Mouse (Mus musculus): ENCODE results near the gene Fcgr1. TPM values are rescaled to one million over a fixed set of nuclear protein-coding genes. Genes with fewer than 3 reads are reported as not detected.

The Fcgr1 gene
- polyA plus RNA-seq, 1 experiment from 2014 or later, result 1.9 TPM

DNA sequence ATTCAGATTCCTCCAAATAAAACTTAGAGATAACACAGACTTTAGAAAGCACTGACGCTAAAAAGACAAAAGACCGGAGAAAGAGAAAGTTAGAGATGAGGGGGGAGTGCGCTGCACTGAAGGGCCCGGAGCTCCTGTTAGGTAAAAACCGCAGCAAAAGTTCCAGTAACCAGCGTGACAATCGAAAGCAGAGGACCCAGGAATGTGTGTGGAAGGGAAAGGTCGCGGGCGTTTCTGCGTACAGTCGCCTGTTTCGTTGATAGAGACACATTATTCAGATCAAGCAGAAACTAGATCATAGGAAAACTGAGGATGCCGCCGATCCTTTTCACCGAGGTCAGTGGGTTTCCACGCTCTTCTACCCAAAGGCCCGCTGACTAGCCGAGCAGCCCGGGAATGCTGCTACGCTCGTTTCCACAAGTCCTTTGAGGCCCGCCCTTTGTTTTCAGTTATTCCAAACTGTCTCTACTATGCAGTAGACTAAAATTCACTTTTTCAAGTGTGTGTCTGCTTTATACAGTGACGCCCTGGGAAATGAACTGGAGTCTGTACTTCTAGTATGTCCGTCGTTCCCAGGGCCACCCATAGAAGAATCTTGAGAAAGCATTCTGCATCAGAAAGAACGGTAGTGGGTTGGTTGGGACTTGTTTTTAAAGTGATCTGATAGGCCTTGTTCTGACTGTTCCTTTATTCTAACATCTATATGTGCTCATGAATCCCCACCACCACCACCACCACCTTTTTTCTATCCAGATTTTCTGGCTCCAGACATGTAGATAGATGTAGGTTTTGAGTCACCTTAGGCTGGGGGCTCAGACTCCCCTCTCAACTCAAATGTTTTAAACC lies 30.0 kb downstream of the Fcgr1 start:
- peak overlapping the region; percentile 99 for H3K27ac ChIP-seq
- H3K4me1 ChIP-seq (replicated peaks), result peaks cover 47% of the 10 kb centered on the region
- DNase-seq (ENCODE audit: low spot score), result peak; percentile 61
- peak overlapping the region; percentile 65 for H3K4me3 ChIP-seq
- no peaks in the 10 kb centered on the region for H3K36me3 ChIP-seq
- WGBS, result 8% methylated on average over 27 of the region's 27 CpGs
- no peaks in the 10 kb centered on the region for H3K27me3 ChIP-seq (ENCODE audit: insufficient read depth, poor library complexity, severe bottlenecking)
- H3K9me3 ChIP-seq, result no peaks in the 10 kb centered on the region

DNA sequence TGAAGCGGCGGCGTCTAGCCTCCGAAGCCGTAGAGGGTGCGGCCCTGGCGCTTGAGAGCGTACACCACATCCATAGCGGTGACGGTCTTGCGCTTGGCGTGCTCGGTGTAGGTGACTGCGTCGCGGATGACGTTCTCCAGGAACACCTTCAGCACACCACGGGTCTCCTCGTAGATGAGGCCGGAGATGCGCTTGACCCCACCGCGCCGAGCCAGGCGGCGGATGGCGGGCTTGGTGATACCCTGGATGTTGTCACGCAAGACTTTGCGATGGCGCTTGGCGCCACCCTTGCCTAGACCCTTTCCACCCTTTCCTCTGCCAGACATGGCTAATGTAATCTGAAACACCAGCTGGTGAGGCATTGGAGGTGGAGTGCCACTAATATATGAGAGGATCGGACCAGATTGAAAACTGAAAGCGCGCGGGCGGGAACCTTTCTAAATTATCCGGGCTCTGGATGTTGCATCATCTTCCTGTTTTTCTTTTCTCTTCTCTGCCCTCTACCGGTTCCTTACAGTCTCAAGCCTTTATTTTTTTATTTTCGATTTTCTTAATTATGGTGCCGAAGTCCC lies 30.7 kb downstream of the Fcgr1 start, which contains the start of gene Hist2h4:
Hist2h4 (minus strand) TSS at position 333 of the 572 bp plus-strand sequence.
- Histone ChIP-seq H3K9me3 (no peaks in the 10 kb centered on the region), H3K36me3 (no peaks in the 10 kb centered on the region), H3K4me3 (peak within 1 kb of the TSS; percentile 65), H3K27me3 (ENCODE audit: insufficient read depth, poor library complexity, severe bottlenecking) (no peaks in the 10 kb centered on the region), H3K4me1 (replicated peaks) (peaks cover 45% of the 10 kb centered on the region), H3K27ac (peak within 1 kb of the TSS; percentile 99)
- peak; percentile 95 for DNase-seq (ENCODE audit: low spot score)
- WGBS, result under 1% methylated on average over 40 of the region's 40 CpGs

DNA sequence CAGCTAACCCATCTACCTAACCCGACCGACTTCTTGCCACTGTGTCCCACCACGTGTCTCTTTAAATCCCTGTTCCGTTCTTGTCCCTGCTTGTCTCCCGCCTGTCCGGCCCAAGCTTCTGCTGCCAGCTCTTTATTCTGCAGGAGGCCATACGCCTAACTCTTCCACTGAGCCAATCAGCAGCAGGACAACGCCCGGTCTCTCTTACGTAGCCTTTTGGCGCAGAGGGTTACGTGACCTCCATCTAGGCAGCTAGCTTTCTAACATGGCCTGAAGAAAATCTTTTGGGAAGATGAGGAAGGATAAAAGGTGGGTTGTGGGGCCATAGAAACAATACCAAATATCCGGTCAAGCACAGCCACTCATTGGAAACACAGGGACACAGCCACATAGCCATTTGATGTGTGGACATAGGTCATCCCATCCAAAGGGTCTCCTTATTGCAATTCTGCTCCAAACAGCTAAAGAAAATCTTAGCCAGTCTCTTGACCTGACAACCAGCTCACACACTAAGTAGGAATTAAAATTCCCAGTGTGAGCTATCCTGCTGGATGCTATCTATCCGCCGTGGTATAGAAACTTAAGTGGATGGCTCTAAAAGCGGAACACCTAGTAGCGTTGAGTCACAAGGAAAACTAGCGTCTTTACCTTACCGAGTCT lies 31.4 kb downstream of the Fcgr1 start:
- DNase-seq (ENCODE audit: low spot score), result peak; percentile 87
- H3K27ac ChIP-seq, result peak overlapping the region; percentile 99
- H3K9me3 ChIP-seq, result no peaks in the 10 kb centered on the region
- 2% methylated on average over 19 of the region's 19 CpGs for WGBS
- H3K4me3 ChIP-seq, result peak overlapping the region; percentile 65
- H3K36me3 ChIP-seq, result no peaks in the 10 kb centered on the region
- peaks cover 38% of the 10 kb centered on the region for H3K4me1 ChIP-seq (replicated peaks)
- no peaks in the 10 kb centered on the region for H3K27me3 ChIP-seq (ENCODE audit: insufficient read depth, poor library complexity, severe bottlenecking)

DNA sequence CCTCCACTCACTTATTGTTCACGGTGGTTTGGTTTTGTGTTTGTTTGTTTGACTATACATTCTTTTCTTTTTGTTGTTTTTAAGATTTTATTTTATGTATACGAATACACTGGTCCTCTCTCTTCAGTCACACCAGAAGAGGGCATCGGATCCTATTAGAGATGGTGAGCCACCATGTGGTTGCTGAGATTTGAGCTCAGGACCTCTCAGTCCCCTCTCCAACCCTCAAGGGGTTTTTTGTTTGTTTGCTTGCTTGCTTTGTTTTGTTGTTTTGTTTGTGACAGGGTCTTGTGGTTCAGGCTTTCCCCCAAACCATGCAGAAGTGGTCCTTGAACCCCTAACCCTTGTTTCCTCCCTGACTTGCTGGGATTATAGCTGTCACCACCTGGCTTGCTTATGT lies 32.1 kb downstream of the Fcgr1 start:
- H3K4me1 ChIP-seq (replicated peaks), result peaks cover 34% of the 10 kb centered on the region
- 50% methylated on average over 3 of the region's 3 CpGs for WGBS
- no peaks in the 10 kb centered on the region for H3K9me3 ChIP-seq
- no peak for DNase-seq (ENCODE audit: low spot score)
- H3K4me3 ChIP-seq, result peak overlapping the region; percentile 65
- no peaks in the 10 kb centered on the region for H3K36me3 ChIP-seq
- peak overlapping the region; percentile 99 for H3K27ac ChIP-seq
- H3K27me3 ChIP-seq (ENCODE audit: insufficient read depth, poor library complexity, severe bottlenecking), result no peaks in the 10 kb centered on the region

DNA sequence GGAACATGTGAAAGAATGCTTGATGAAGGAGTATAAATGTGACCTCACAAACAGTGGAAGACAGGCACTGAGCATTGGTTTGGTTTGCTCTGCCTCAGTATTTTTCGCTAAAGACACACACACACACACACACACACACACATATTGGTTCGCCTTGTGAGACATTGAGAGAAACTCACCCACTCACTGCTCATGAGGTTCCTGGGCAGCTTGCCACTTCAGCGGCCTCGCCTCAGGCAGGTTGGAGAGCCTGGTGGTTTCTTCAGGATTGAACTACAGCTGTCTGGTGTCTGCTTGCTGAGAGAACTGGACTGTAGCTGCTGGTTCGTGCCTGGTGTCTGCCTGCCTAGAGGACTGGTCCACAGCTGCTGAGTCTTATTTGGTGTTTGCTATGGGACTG lies 33.5 kb downstream of the Fcgr1 start:
- Histone ChIP-seq H3K27ac (no peak overlapping the region), H3K4me3 (no peak overlapping the region), H3K36me3 (no peaks in the 10 kb centered on the region), H3K9me3 (no peaks in the 10 kb centered on the region), H3K4me1 (replicated peaks) (peaks cover 34% of the 10 kb centered on the region), H3K27me3 (ENCODE audit: insufficient read depth, poor library complexity, severe bottlenecking) (no peaks in the 10 kb centered on the region)
- 87% methylated on average over 5 of the region's 5 CpGs for WGBS
- no peak for DNase-seq (ENCODE audit: low spot score)

DNA sequence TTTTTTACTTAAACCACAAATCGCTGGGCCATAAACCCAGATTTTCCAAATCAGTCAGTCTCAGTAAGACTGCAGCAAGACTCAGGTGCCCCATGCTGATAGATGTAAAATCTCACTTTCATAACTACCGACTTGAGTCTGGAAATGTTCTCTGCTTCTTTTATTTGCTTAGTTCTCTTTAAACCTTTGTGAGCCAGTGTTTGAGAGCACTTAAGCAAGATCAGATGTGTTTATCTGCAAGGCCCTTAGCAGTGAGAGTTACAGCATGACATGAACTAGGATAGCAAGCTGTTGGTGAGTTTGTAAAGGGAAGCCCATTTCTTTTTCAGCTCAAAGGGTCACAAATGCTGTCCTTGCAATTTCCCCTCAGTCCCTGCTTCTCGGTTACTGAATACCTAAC lies 36.6 kb downstream of the Fcgr1 start:
- Histone ChIP-seq H3K27me3 (ENCODE audit: insufficient read depth, poor library complexity, severe bottlenecking) (no peaks in the 10 kb centered on the region), H3K36me3 (no peaks in the 10 kb centered on the region), H3K4me3 (no peak overlapping the region), H3K9me3 (no peaks in the 10 kb centered on the region), H3K27ac (no peak overlapping the region), H3K4me1 (replicated peaks) (peaks cover 16% of the 10 kb centered on the region)
- DNase-seq (ENCODE audit: low spot score), result no peak
- WGBS, result 80% methylated on average over 3 of the region's 3 CpGs

DNA sequence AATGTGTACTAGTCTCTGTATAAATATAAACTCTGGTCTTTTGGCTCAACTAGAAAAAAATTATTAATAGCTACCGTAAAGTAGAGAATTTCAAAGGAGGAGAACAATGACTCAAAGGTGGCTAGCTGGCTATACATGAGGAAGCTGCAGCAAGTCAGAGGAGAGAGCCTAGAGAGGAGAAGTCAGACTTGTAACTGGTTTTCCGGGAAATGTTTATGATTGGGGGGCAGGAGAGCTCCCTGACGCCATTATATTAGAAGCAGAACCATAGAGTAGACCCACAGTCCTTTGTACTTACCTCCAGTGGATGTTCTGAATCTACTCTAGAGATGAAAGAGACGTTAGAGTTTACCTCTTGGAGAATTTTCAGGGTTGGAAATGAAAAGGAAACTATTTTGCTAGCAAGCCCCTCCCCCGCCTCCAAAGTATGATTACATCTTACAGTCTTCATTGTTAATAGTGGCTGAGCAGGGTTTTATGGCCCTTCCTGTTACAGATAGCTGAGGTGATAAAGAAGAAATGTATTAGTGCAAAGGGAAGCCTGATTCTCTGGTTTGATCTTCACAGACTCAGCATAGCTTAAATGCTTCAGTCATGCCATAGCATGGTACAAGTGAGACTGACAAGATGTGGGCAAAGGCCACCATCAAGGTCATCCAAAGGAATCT lies 37.7 kb downstream of the Fcgr1 start:
- 84% methylated on average over 5 of the region's 5 CpGs for WGBS
- no peaks in the 10 kb centered on the region for H3K9me3 ChIP-seq
- H3K4me1 ChIP-seq (replicated peaks), result peaks cover 5% of the 10 kb centered on the region; the same call in 1 of the 2 replicates
- H3K36me3 ChIP-seq, result no peaks in the 10 kb centered on the region
- H3K4me3 ChIP-seq, result no peak overlapping the region
- no peaks in the 10 kb centered on the region for H3K27me3 ChIP-seq (ENCODE audit: insufficient read depth, poor library complexity, severe bottlenecking)
- no peak for DNase-seq (ENCODE audit: low spot score)
- no peak overlapping the region for H3K27ac ChIP-seq

DNA sequence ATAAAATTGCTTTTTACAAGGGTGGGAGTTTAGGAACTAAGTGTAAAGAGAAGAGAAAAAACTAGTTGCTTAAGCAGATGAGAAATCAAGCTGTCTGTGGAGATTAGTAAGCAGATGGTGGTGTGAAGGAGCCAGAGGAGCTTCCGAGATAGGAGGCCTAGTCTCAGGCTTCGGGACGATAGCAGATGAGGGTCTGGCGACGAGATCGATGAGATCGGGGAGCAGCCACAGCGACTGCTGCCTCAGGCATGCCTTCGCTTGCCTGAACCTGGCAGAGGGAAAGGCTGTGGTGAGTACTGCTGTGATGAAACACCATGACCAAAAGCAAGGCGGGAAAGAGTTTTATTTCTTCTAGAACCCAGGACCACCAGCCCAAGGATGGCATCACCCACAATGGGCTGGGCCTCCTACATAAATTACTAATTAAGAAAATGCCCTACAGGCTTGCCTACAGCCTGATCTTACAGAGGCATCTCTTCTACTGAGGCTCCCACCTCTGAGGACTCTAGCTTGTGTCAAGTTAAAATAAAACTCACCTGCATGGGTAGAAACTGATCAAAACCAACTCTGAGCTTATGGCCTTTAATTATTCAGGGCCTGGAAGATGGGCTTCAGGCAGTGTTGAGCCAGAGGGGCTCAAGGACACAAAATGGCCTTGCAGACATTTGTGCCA lies 39.0 kb downstream of the Fcgr1 start:
- no peaks in the 10 kb centered on the region for H3K9me3 ChIP-seq
- 49% methylated on average over 10 of the region's 10 CpGs for WGBS
- H3K27me3 ChIP-seq (ENCODE audit: insufficient read depth, poor library complexity, severe bottlenecking), result no peaks in the 10 kb centered on the region
- peak; percentile 50 for DNase-seq (ENCODE audit: low spot score)
- H3K27ac ChIP-seq, result peak overlapping the region; percentile 56
- peaks cover 13% of the 10 kb centered on the region; the same call in 1 of the 2 replicates for H3K4me1 ChIP-seq (replicated peaks)
- no peak overlapping the region for H3K4me3 ChIP-seq
- H3K36me3 ChIP-seq, result no peaks in the 10 kb centered on the region

DNA sequence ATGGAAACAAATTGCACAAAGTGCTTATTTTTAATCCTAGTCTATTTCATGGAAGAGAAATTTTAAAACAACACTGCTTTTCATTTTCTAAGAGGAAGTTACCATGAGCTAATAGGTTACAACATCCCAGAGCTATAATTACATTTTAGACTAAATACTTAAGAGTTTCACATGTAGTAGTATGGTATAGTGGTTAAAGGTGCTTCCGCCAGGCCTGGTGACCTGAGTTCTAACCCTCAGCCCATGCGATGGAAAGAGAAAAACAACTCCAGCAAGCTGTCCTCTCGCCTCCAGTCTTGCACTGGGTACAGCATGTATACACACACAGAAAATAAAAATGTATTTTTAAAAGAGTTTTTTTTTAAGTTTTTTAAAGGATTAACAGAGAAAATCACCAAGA lies 42.0 kb downstream of the Fcgr1 start:
- Histone ChIP-seq H3K36me3 (no peaks in the 10 kb centered on the region), H3K9me3 (no peaks in the 10 kb centered on the region), H3K27me3 (ENCODE audit: insufficient read depth, poor library complexity, severe bottlenecking) (no peaks in the 10 kb centered on the region), H3K4me3 (no peak overlapping the region), H3K27ac (no peak overlapping the region), H3K4me1 (replicated peaks) (peaks cover 33% of the 10 kb centered on the region)
- 94% methylated on average over 3 of the region's 3 CpGs for WGBS
- DNase-seq (ENCODE audit: low spot score), result no peak

DNA sequence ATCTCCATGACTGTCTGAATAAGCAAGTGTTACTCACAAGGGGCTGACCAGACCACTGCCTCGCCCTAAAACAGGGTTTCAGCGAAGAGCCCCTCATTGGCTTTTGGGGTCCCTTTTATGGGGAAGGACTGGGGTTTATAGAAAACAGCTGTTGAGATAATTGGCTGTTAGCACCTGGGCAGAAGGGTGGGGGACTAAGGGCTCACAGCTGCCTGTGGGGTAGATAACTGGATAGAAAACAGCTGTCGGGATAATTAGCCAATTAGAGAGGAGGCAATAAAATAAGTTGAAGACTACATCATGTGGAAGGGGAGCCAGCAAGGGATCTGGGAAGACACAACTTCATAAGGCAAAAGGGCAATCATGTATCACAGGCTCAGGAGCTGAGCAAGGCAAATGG lies 42.9 kb downstream of the Fcgr1 start:
- Histone ChIP-seq H3K36me3 (no peaks in the 10 kb centered on the region), H3K9me3 (no peaks in the 10 kb centered on the region), H3K4me1 (replicated peaks) (peaks cover 33% of the 10 kb centered on the region), H3K27ac (no peak overlapping the region), H3K4me3 (no peak overlapping the region), H3K27me3 (ENCODE audit: insufficient read depth, poor library complexity, severe bottlenecking) (no peaks in the 10 kb centered on the region)
- 87% methylated on average over 3 of the region's 3 CpGs for WGBS
- no peak for DNase-seq (ENCODE audit: low spot score)

DNA sequence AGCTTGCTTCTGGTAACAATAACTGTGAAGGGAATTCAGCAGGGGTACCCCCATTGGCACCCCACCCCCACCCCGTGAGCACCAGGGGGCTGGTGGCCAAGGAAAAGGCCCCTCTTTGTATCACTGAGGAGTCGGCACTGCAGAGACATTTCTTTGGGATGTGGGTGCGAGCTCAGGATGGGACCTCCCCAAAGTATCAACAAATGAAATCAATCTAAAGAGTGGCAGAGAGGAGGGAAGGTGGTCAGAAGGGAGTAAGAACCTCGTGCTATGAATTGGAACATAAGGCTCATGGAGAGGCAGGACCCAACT lies 44.8 kb downstream of the Fcgr1 start:
- 56% methylated on average over 4 of the region's 4 CpGs for WGBS
- peak overlapping the region; percentile 59 for H3K4me3 ChIP-seq
- H3K4me1 ChIP-seq (replicated peaks), result peaks cover 39% of the 10 kb centered on the region

More for the DNA sequence above, 44.8 kb downstream of the Fcgr1 start:
- H3K27me3 ChIP-seq (ENCODE audit: insufficient read depth, poor library complexity, severe bottlenecking), result no peaks in the 10 kb centered on the region
- H3K27ac ChIP-seq, result peak overlapping the region; percentile 62
- DNase-seq (ENCODE audit: low spot score), result no peak
- H3K9me3 ChIP-seq, result no peaks in the 10 kb centered on the region
- H3K36me3 ChIP-seq, result no peaks in the 10 kb centered on the region

Measured in hindbrain, embryonic 10.5 days (tissue).